Mouse (Mus musculus) heart, postnatal 0 days (tissue): ENCODE results near the gene Cldn10. TPM values are rescaled to one million over a fixed set of nuclear protein-coding genes. Genes with fewer than 3 reads are reported as not detected.
A peak's percentile ranks its signal among the peaks of the same experiment; 100 is the strongest.

Source experiments
- ATAC-seq: fragments of 200-750 bp; cut with Nextera tagmentation; 2 replicates; pipeline ENCODE4 v1.8.0; 2017; ENCODE audit warnings: low read depth, moderate number of reproducible peaks, moderate library complexity; ENCODE audit not compliant: insufficient read depth
- DNase-seq: peaks from one replicate; pipeline ENCODE4 v3.0.0-alpha.2; 2016; ENCODE audit warnings: low spot score
- H3K27ac ChIP-seq: fragments of 300-500 bp; sonication (generic); 2 replicates; pipeline ENCODE4 v1.5.1; 2014; ENCODE audit warnings: low read depth, mild to moderate bottlenecking
- H3K27me3 ChIP-seq: fragments of 300-500 bp; sonication (generic); 2 replicates; pipeline ENCODE4 v1.6.1; 2014; ENCODE audit warnings: low read length, mixed read lengths; ENCODE audit not compliant: control insufficient read depth, insufficient read depth
- H3K36me3 ChIP-seq: fragments of 300-500 bp; sonication (generic); replicated peaks from 2 replicates; pipeline ENCODE4 v1.6.1; 2014; ENCODE audit warnings: low read length, mixed read lengths; ENCODE audit not compliant: control insufficient read depth, insufficient read depth
- H3K4me1 ChIP-seq: fragments of 300-500 bp; sonication (generic); 2 replicates; pipeline ENCODE4 v1.6.1; 2014; ENCODE audit warnings: antibody characterized with exemption; ENCODE audit not compliant: control insufficient read depth, insufficient read depth
- H3K4me2 ChIP-seq: fragments of 300-500 bp; sonication (generic); 2 replicates; pipeline ENCODE4 v1.6.1; 2014; ENCODE audit warnings: low read depth, mild to moderate bottlenecking, low read length, moderate library complexity
- H3K4me3 ChIP-seq: fragments of 300-500 bp; sonication (generic); 2 replicates; pipeline ENCODE4 v1.5.1; 2014; ENCODE audit warnings: low read depth, low read length
- H3K9ac ChIP-seq: fragments of 300-500 bp; sonication (generic); replicated peaks from 2 replicates; pipeline ENCODE4 v1.6.1; 2014; ENCODE audit warnings: low read depth, low read length, mixed read lengths
- H3K9me3 ChIP-seq: fragments of 300-500 bp; sonication (generic); replicated peaks from 2 replicates; pipeline ENCODE4 v1.6.1; 2016; ENCODE audit warnings: low read length; ENCODE audit not compliant: control insufficient read depth
- CTCF ChIP-seq: IDR thresholded peaks from 2 replicates; pipeline ENCODE4 v1.5.1; 2016; ENCODE audit warnings: antibody characterized with exemption, control low read depth, low read depth
- EP300 ChIP-seq: IDR thresholded peaks from 2 replicates; pipeline ENCODE4 v1.6.1; 2016; ENCODE audit warnings: antibody characterized with exemption, low read depth
- WGBS: fragments of 180-500 bp; shearing (Covaris S2); extraction: QIAGEN DNeasy Blood & Tissue Kit; methylation state at CpG from one replicate; pipeline ENCODE4 v1.1.7; 2014; 5-methylcytosine and 5-hydroxymethylcytosine counted together
- polyA plus RNA-seq: library from polyadenylated mRNA; unstranded; fragments of >200 nt; fragmentation: Nextera tagmentation; extraction: Ambion mirVana; gene quantifications from 2 replicates; pipeline ENCODE4 v1.2.1, GENCODE M21; 2015
- total RNA-seq: library from RNA; depleted of rRNA; stranded (reverse); fragments of >200 nt; gene quantifications from 2 replicates; pipeline ENCODE4 v1.2.3, GENCODE M21; 2014; ENCODE audit warnings: low replicate concordance

Cldn10 gene
- total and polyA plus RNA-seq, 2 experiments from 2014 or later = 0.15 to 1.7 TPM

DNA sequence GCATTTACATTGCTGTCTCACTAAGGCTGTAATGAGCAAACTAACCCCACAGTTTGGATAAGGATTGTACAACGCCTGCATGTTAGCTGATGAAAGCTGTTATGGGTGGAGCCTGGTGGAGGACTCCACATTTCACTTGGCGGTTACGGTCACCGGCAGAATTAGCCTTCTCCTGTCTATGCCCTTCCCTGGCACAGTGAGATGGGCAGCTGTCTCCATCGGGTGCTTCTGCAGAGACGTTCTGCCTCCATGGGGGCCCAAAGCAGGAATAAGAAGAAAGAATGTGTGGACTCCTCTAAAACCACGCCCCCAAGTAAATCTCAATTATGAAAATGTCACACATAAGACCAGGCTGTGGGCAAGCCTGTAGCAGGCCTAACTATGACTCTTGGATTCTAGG is 21.8 kb upstream of the Cldn10 start:
- 56% methylated on average over 7 of the region's 7 CpGs for WGBS
- Histone ChIP-seq H3K27me3 (0 out of 2 replicates have a peak, but pooled peaks cover 7% of the 10 kb centered on the region), H3K4me2 (no peak overlapping the region), H3K27ac (no peak overlapping the region), H3K4me1 (no peaks in the 10 kb centered on the region), H3K9ac (no peak overlapping the region), H3K36me3 (no peaks in the 10 kb centered on the region), H3K4me3 (no peak overlapping the region), H3K9me3 (no peaks in the 10 kb centered on the region)
- ATAC-seq = no peak
- TF ChIP-seq EP300 (no peak), CTCF (no peak)
- no peak for DNase-seq

DNA sequence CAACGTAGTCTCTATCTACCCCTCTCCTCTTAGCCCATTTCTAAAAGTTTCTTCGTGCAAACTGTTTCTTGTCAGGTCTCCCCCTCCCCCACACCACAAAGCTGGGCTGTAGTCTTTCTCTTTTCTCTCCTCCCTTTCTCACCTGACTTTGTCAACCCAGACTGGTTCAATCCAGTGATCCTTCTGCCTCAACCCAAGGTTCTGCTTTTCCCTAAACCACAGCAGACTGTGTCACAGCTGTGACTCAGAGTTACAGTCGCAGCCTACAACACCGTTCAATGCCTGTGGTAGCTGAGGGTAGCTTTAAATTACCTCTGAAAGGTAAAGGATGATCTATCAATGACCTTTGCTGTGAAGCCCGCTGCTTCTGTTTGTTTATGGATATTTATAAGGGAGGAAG is 21.3 kb upstream of the Cldn10 start:
- Histone ChIP-seq H3K4me2 (no peak overlapping the region), H3K27me3 (0 out of 2 replicates have a peak, but pooled peaks cover 7% of the 10 kb centered on the region), H3K4me1 (no peaks in the 10 kb centered on the region), H3K27ac (no peak overlapping the region), H3K36me3 (no peaks in the 10 kb centered on the region), H3K9me3 (no peaks in the 10 kb centered on the region), H3K4me3 (no peak overlapping the region), H3K9ac (no peak overlapping the region)
- 63% methylated on average over 5 of the region's 5 CpGs for whole genome bisulfite sequencing
- DNase-seq = no peak
- ATAC-seq = no peak
- TF ChIP-seq EP300 (no peak), CTCF (no peak)

DNA sequence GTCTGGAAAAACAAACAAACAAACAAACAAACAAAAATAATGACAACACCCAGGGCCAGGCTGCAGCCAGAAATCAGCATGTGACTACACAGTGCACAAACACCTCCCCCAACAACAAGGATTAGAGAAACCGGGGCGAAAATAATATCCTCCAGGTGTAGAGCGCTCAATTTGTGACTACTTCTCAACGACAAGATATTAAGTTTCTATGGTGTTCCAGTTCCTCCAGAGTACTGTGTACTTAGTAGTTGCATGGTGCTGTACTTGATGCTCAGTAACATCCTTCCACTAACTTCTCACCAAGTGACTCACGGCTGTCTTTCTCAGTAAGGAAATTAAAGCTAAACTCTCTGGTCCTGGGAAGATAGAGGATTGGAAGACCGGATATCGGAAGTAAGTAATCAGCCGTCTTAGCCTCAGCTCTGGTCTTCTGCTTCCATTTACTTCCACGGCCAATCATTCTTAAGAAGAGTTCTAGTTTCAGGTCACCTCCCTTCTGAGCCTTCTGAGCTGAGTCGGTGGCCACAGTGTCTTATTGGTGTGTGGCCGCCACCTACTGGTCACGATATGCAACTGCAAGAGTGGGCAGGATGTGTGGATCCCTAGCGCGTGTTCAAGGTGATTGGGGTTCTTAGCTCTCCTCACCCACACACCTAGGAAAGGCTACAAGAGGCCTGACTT is 19.9 kb upstream of the Cldn10 start:
- Histone ChIP-seq H3K9ac (no peak overlapping the region), H3K4me2 (no peak overlapping the region), H3K27ac (no peak overlapping the region), H3K36me3 (no peaks in the 10 kb centered on the region), H3K9me3 (no peaks in the 10 kb centered on the region), H3K4me3 (no peak overlapping the region), H3K27me3 (0 out of 2 replicates have a peak, but pooled peaks cover 7% of the 10 kb centered on the region), H3K4me1 (no peaks in the 10 kb centered on the region)
- no peak for TF ChIP-seq EP300
- peak; percentile 100 for TF ChIP-seq CTCF
- 35% methylated on average over 14 of the region's 14 CpGs for WGBS
- DNase-seq = peak; percentile 62
- peak; percentile 77; the same call in 1 of the 2 replicates for ATAC-seq

GRCm38 (mm10) chr14:118768354-118768713 is 19.4 kb upstream of the Cldn10 start:
- ATAC-seq (no peak), DNase-seq (no peak)
- Histone ChIP-seq H3K4me3 (no peak overlapping the region), H3K4me2 (no peak overlapping the region), H3K27me3 (0 out of 2 replicates have a peak, but pooled peaks cover 7% of the 10 kb centered on the region), H3K9ac (no peak overlapping the region), H3K27ac (no peak overlapping the region), H3K4me1 (no peaks in the 10 kb centered on the region), H3K36me3 (no peaks in the 10 kb centered on the region), H3K9me3 (no peaks in the 10 kb centered on the region)
- whole genome bisulfite sequencing = 42% methylated on average over 17 of the region's 17 CpGs
- TF ChIP-seq EP300 (no peak), CTCF (no peak)

DNA sequence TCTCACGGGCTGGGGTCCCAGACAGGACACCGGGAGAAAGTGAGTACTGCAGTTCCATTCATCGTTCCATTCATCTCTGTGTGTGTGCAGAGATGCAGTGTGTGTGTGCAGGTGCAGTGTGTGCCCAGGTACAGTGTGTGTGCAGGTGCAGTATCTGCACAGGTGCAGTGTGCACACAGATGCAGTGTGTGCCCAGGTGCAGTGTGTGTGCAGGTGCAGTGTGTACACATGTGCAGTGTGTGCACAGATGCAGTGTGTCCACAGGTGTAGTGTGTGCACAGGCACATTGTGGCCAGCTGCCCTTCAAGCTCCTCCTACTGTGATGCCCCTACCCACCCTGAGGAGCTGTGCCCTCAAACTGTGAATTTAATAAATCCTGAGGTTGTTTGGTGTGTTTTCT is 14.0 kb upstream of the Cldn10 start:
- Histone ChIP-seq H3K4me1 (no peaks in the 10 kb centered on the region), H3K9ac (no peak overlapping the region), H3K36me3 (no peaks in the 10 kb centered on the region), H3K27me3 (0 out of 2 replicates have a peak, but pooled peaks cover 2% of the 10 kb centered on the region), H3K4me2 (no peak overlapping the region), H3K9me3 (no peaks in the 10 kb centered on the region), H3K27ac (no peak overlapping the region), H3K4me3 (no peak overlapping the region)
- TF ChIP-seq EP300 = no peak
- no peak for TF ChIP-seq CTCF
- no peak for ATAC-seq
- whole genome bisulfite sequencing = 83% methylated on average over 3 of the region's 3 CpGs
- no peak for DNase-seq
